Mouse (Mus musculus) liver, postnatal 0 days (tissue): Measurements from ENCODE around the gene Psmd7. TPM values are rescaled to one million over a fixed set of nuclear protein-coding genes. Genes with fewer than 3 reads are reported as not detected.
A peak's percentile ranks its signal among the peaks of the same experiment; 100 is the strongest.

Source experiments
- ATAC-seq: fragments of 200-750 bp; cut with Nextera tagmentation; 2 replicates; pipeline ENCODE4 v1.8.0; 2017; ENCODE audit warnings: mild to moderate bottlenecking, moderate library complexity
- DNase-seq: peaks from one replicate; pipeline ENCODE4 v3.0.0-alpha.2; 2016
- H3K27ac ChIP-seq: fragments of 300-500 bp; sonication (generic); 2 replicates; pipeline ENCODE4 v1.5.1; 2014; ENCODE audit warnings: antibody characterized with exemption, moderate library complexity, mild to moderate bottlenecking, low read depth
- H3K27me3 ChIP-seq: fragments of 300-500 bp; sonication (generic); 2 replicates; pipeline ENCODE4 v1.6.1; 2014; ENCODE audit warnings: low read length, control low read depth, mixed read lengths; ENCODE audit not compliant: insufficient read depth
- H3K36me3 ChIP-seq: fragments of 300-500 bp; sonication (generic); replicated peaks from 2 replicates; pipeline ENCODE4 v1.6.1; 2014; ENCODE audit warnings: mild to moderate bottlenecking, control low read depth, low read length, moderate library complexity, mixed read lengths; ENCODE audit not compliant: insufficient read depth
- H3K4me1 ChIP-seq: fragments of 300-500 bp; sonication (generic); 2 replicates; pipeline ENCODE4 v1.6.1; 2014; ENCODE audit warnings: antibody characterized with exemption, mild to moderate bottlenecking, control low read depth; ENCODE audit not compliant: insufficient read depth
- H3K4me2 ChIP-seq: fragments of 300-500 bp; sonication (generic); 2 replicates; pipeline ENCODE4 v1.6.1; 2014; ENCODE audit warnings: low read depth, mild to moderate bottlenecking, low read length, moderate library complexity, mixed read lengths
- H3K4me3 ChIP-seq: fragments of 300-500 bp; sonication (generic); 2 replicates; pipeline ENCODE4 v1.5.1; 2014; ENCODE audit warnings: low read depth, low read length
- H3K9ac ChIP-seq: fragments of 300-500 bp; sonication (generic); replicated peaks from 2 replicates; pipeline ENCODE4 v1.6.1; 2014; ENCODE audit warnings: mild to moderate bottlenecking, moderate library complexity
- H3K9me3 ChIP-seq: fragments of 300-500 bp; sonication (generic); 2 replicates; pipeline ENCODE4 v1.6.1; 2016; ENCODE audit warnings: mild to moderate bottlenecking, control low read depth, low read length, mixed read lengths
- CTCF ChIP-seq: sonication (generic); IDR thresholded peaks from 2 replicates; pipeline ENCODE4 v1.5.1; 2016; ENCODE audit warnings: antibody characterized with exemption, low read depth
- EP300 ChIP-seq: IDR thresholded peaks from 2 replicates; pipeline ENCODE4 v1.6.1; 2016; ENCODE audit warnings: antibody characterized with exemption, low read depth, mild to moderate bottlenecking
- WGBS: fragments of 180-500 bp; shearing (Covaris S2); extraction: QIAGEN DNeasy Blood & Tissue Kit; methylation state at CpG from one replicate; pipeline ENCODE4 v1.1.7; 2014; ENCODE audit not compliant: insufficient replicate concordance; 5-methylcytosine and 5-hydroxymethylcytosine counted together
- microRNA counts: library from miRNA; unstranded; fragments of <30 nt; microRNA quantifications from one replicate; lab custom pipeline; 2015
- microRNA-seq: library from miRNA; unstranded; fragments of <30 nt; microRNA quantifications from one replicate; pipeline ENCODE4, GENCODE M21; 2016
- polyA plus RNA-seq: library from polyadenylated mRNA; unstranded; fragments of >200 nt; fragmentation: Nextera tagmentation; extraction: Ambion mirVana; gene quantifications from 2 replicates; pipeline ENCODE4 v1.2.1, GENCODE M21; 2015

Gene Psmd7
- polyA plus RNA-seq, 1 experiment from 2014 or later, result 96.5 TPM

DNA sequence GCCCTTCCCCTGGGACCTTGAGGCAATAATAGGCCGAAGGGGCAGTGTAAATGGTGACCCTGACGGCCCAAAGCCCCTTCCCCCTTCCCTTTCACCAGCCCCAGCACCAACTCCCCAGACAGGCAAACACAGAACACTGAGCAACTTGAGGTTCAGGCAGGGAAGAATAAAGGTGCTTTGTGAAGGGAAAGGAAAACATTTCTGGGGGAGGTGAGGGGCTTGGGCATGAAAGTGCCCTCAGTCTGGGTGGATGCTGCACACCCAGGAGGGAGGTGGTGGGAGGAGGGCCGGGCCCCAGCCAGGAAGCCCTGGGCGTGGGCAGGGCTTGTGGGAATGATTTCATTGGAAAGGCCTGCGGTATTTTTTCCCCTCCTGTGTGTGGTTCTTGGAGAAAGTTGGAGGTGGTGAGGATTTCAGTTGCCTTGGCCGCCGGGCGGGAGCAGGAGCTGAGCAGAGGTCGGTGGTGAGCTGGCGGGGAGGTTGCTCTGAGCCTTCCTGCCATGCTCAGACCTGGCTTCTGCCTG is 43.6 kb downstream of the Psmd7 start:
- Histone ChIP-seq H3K27me3 (no peaks in the 10 kb centered on the region), H3K36me3 (peaks cover 43% of the 10 kb centered on the region), H3K27ac (no peak overlapping the region), H3K9me3 (no peaks in the 10 kb centered on the region), H3K4me3 (no peak overlapping the region), H3K4me1 (no peaks in the 10 kb centered on the region), H3K9ac (no peak overlapping the region), H3K4me2 (no peak overlapping the region)
- DNase-seq (no peak), ATAC-seq (no peak)
- TF ChIP-seq CTCF (no peak), EP300 (no peak)
- 72% methylated on average over 10 of the region's 10 CpGs for WGBS

DNA sequence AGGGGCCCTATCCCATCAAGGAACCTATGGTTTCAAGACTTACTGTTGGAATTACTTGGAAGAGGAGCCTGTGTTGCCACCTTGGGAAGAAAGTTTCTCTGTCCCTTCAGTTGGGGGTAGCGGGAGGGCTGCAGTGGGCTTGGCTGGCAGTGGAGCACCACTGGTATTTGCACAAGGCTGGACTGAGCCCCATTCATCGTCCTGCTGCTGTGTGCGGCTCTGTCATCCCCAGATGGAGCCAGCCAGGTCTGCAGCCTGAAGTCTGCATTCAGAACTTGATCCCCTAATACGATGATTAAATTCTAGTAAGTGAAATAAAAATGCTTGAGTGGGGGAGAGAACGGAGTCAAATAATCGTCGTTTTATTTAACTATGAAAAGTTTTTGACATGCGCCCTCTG is 44.1 kb downstream of the Psmd7 start:
- peaks cover 38% of the 10 kb centered on the region for H3K36me3 ChIP-seq

DNA sequence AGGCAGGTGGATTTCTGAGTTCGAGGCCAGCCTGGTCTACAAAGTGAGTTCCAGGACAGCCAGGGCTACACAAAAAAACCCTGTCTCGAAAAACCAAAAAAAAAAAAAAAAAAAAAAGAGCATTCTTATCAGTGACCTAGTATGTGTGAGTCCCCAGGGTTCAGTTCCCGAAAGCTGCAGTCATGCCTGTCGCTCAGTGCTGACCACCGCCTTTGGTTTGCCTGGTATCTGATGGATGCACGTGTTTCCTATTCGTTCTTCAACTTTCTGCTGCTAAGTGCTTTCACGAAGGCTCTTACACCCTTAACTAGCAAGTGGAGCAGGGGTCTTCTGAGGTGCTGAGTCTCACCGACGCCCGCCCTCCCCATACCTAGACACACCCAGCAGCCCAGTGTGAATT is 44.5 kb downstream of the Psmd7 start:
- no peak overlapping the region for H3K27ac ChIP-seq
- no peaks in the 10 kb centered on the region for H3K4me1 ChIP-seq
- H3K4me2 ChIP-seq, result no peak overlapping the region
- no peak for ATAC-seq
- no peak overlapping the region for H3K9ac ChIP-seq
- no peaks in the 10 kb centered on the region for H3K9me3 ChIP-seq
- H3K4me3 ChIP-seq, result no peak overlapping the region
- 71% methylated on average over 10 of the region's 11 CpGs for WGBS
- no peak for DNase-seq
- H3K27me3 ChIP-seq, result no peaks in the 10 kb centered on the region
- TF ChIP-seq CTCF, result no peak
- no peak for TF ChIP-seq EP300
- H3K36me3 ChIP-seq, result peaks cover 36% of the 10 kb centered on the region

More for the DNA sequence above, 44.1 kb downstream of the Psmd7 start:
- Histone ChIP-seq H3K27me3 (no peaks in the 10 kb centered on the region), H3K9ac (no peak overlapping the region), H3K4me3 (no peak overlapping the region), H3K4me1 (no peaks in the 10 kb centered on the region), H3K4me2 (no peak overlapping the region), H3K27ac (no peak overlapping the region), H3K9me3 (no peaks in the 10 kb centered on the region)
- no peak for ATAC-seq
- DNase-seq, result no peak
- no peak for TF ChIP-seq CTCF
- TF ChIP-seq EP300, result no peak
- 87% methylated on average over 8 of the region's 8 CpGs for WGBS

DNA sequence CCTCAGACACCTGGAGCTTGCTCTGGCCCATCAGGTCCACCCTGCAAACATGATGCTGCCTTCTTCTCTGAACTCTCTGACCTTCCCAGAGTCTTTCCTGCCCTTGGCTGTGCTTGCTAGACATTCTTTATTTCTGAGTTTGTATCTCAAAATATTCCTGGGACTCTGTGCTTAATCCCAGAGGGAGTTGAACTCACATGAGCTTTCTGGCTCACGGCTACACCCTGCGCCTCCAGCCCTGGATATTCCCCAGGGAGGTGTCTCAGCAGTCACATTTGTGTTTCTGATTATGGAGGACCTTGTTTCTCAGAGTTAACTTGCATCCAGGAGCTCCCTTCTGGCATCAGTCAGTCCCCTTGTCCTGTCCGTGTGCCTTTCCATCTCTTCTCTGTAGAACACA is 46.1 kb downstream of the Psmd7 start:
- Histone ChIP-seq H3K4me1 (no peaks in the 10 kb centered on the region), H3K36me3 (peaks cover 30% of the 10 kb centered on the region), H3K27ac (no peak overlapping the region), H3K4me3 (no peak overlapping the region), H3K4me2 (no peak overlapping the region), H3K27me3 (no peaks in the 10 kb centered on the region), H3K9me3 (no peaks in the 10 kb centered on the region), H3K9ac (no peak overlapping the region)
- ATAC-seq (no peak), DNase-seq (no peak)
- no peak for TF ChIP-seq CTCF
- no peak for TF ChIP-seq EP300
- WGBS, result 82% methylated on average over 3 of the region's 3 CpGs

DNA sequence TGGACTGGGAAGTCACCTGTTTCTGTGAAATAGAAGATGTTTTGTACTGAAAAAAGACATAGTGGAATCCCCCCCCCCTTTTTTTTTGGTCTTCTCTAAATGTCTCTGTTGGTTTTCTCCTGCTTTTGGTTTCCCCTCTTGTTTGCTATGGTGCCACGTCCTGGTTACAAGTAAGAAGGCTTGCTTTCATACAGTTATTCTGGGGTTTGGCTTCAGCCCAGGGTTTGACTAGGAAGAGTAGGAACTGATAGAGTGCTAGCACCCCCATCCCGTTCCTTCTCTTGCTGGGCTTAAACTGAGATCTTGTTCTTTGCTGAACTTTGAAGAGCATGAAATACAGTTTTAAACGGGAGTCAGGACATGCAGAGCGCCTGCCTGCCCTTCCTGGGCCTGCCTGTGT is 46.9 kb downstream of the Psmd7 start:
- Histone ChIP-seq H3K9me3 (no peaks in the 10 kb centered on the region), H3K9ac (no peak overlapping the region), H3K27ac (no peak overlapping the region), H3K27me3 (no peaks in the 10 kb centered on the region), H3K4me3 (no peak overlapping the region), H3K4me1 (no peaks in the 10 kb centered on the region), H3K36me3 (peaks cover 22% of the 10 kb centered on the region), H3K4me2 (no peak overlapping the region)
- ATAC-seq (no peak), DNase-seq (no peak)
- 72% methylated on average over 4 of the region's 4 CpGs for WGBS
- TF ChIP-seq EP300, result no peak
- TF ChIP-seq CTCF, result no peak

DNA sequence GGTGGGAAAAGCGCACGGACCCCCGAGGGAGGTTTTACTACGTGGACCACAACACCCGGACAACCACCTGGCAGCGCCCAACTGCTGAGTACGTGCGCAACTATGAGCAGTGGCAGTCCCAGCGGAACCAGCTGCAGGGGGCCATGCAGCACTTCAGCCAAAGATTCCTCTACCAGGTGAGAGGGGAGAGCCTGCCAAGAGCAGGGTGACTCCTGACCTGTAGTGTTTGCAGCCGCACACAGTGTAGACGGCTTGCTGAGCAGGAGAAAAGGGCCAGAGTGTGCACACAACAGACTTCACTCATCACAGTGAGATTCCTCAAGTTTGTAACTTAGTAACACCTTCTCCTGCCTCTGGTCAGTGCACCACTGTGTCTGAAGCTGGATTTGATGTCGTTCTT is 47.6 kb downstream of the Psmd7 start:
- peak; percentile 7 for DNase-seq
- H3K9ac ChIP-seq, result no peak overlapping the region
- no peak for ATAC-seq
- 91% methylated on average over 12 of the region's 12 CpGs for WGBS
- H3K9me3 ChIP-seq, result no peaks in the 10 kb centered on the region
- H3K4me3 ChIP-seq, result no peak overlapping the region
- H3K36me3 ChIP-seq, result peaks cover 15% of the 10 kb centered on the region
- H3K4me2 ChIP-seq, result no peak overlapping the region
- H3K4me1 ChIP-seq, result no peaks in the 10 kb centered on the region
- no peak for TF ChIP-seq EP300
- TF ChIP-seq CTCF, result no peak
- H3K27me3 ChIP-seq, result no peaks in the 10 kb centered on the region
- H3K27ac ChIP-seq, result no peak overlapping the region

DNA sequence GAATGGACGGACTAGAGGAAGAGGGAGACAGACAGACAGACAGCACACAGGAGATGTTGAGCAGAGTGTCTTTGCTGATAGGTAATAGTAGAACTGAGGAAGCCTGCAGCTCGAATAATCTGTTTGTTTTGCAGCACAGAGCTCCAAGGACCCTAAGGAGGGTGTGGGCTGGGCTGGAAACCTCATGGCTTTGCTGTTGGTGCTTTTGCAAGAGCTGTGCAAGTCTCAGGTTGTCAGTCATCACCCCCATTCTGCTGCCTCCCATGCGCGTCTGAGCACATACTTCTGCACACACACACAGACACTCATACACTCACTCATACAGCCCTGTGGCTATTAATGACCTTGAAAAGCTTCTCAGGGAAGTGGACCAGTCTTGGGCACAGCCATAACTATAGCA is 50.8 kb downstream of the Psmd7 start:
- TF ChIP-seq CTCF (no peak), EP300 (no peak)
- Histone ChIP-seq H3K27me3 (no peaks in the 10 kb centered on the region), H3K27ac (no peak overlapping the region), H3K36me3 (peaks cover 11% of the 10 kb centered on the region), H3K4me3 (no peak overlapping the region), H3K9me3 (no peaks in the 10 kb centered on the region), H3K4me1 (no peaks in the 10 kb centered on the region), H3K4me2 (no peak overlapping the region), H3K9ac (no peak overlapping the region)
- ATAC-seq (no peak), DNase-seq (peak; percentile 7)
- 68% methylated on average over 4 of the region's 4 CpGs for WGBS

MicroRNA genes within 50 kb of the gene (microRNA counts, 519-probe panel; counts per million panel counts)
- microRNA mmu-miR-140 (lab: Ali Mortazavi, UCI), result 4,056 counts per million, percentile 45 among the panel's probes with 10 or more counts

Small RNAs within 50 kb of the gene (microRNA-seq; reads per million reads assigned to microRNA genes)
- 5,225 reads per million, percentile 87 among the genes with 10 or more reads in this experiment for gene Mir140

Other genes starting within 250 kb of the Psmd7 start
- 8.3 and 8.4 TPM in 2 replicates for gene Nqo1, start 185.3 kb downstream of the Psmd7 start, polyA plus RNA-seq
- gene Nob1, start 163.4 kb downstream of the Psmd7 start, polyA plus RNA-seq, result 17.0 and 18.4 TPM in 2 replicates
- 26.2 and 29.1 TPM in 2 replicates for gene Wwp2, start 152.1 kb downstream of the Psmd7 start, polyA plus RNA-seq